Mouse (Mus musculus) G1E (cell line): ENCODE data around the gene Rpl36. TPM values are rescaled to one million over a fixed set of nuclear protein-coding genes. Genes with fewer than 3 reads are reported as not detected.

Experiments used
- ATAC-seq: 2 replicates; pipeline ENCODE4 v1.8.0; 2016; ENCODE audit warnings: mild to moderate bottlenecking; ENCODE audit not compliant: insufficient number of reproducible peaks, poor library complexity, low FRiP score, severe bottlenecking; ENCODE audit errors: extremely low read depth
- DNase-seq: peaks from one replicate; pipeline ENCODE4 v3.0.0; 2012; ENCODE audit warnings: low spot score
- H3K27me3 ChIP-seq: 2 replicates; pipeline ENCODE4 v1.6.1; 2012; ENCODE audit warnings: mild to moderate bottlenecking, low read length, inconsistent platforms; ENCODE audit not compliant: insufficient read depth
- H3K36me3 ChIP-seq: replicated peaks from 2 replicates; pipeline ENCODE3; 2012; ENCODE audit warnings: mild to moderate bottlenecking, inconsistent platforms
- H3K4me1 ChIP-seq: 2 replicates; pipeline ENCODE4 v1.6.1; 2012; ENCODE audit warnings: low read depth, low read length, inconsistent platforms, mixed read lengths; ENCODE audit not compliant: insufficient read depth
- H3K4me3 ChIP-seq: 2 replicates; pipeline ENCODE4 v1.5.1; 2012; ENCODE audit warnings: low read depth, mild to moderate bottlenecking, inconsistent platforms, low read length, moderate library complexity, mixed read lengths
- H3K9me3 ChIP-seq: replicated peaks from 2 replicates; pipeline ENCODE4 v1.6.1; 2012; ENCODE audit warnings: inconsistent platforms
- CTCF ChIP-seq: IDR thresholded peaks from 2 replicates; pipeline ENCODE4 v1.5.1; 2012; ENCODE audit warnings: low read depth, low read length, inconsistent platforms, mixed read lengths
- GATA1 ChIP-seq: IDR thresholded peaks from 2 replicates; pipeline ENCODE4 v1.6.1; 2012; ENCODE audit warnings: borderline replicate concordance, low read length, inconsistent platforms, mixed read lengths
- GATA2 ChIP-seq: IDR thresholded peaks from 2 replicates; pipeline ENCODE4 v1.6.1; 2012; ENCODE audit warnings: low read depth, low read length, inconsistent platforms, borderline replicate concordance
- POLR2AphosphoS5 ChIP-seq: IDR thresholded peaks from 2 replicates; pipeline ENCODE4 v1.6.1; 2012; ENCODE audit warnings: low read depth, low read length, inconsistent platforms; ENCODE audit not compliant: insufficient replicate concordance
- TAL1 ChIP-seq: conservative IDR thresholded peaks from 2 replicates; pipeline ENCODE4 v1.6.1; 2012; ENCODE audit warnings: low read depth, low read length, inconsistent platforms, mixed read lengths
- polyA plus RNA-seq: library from polyadenylated mRNA; stranded (reverse); fragments of >175 nt; gene quantifications from 2 replicates; pipeline ENCODE4 v1.2.3, GENCODE M21; 2012
- total RNA-seq, 2 experiments: library from RNA; stranded (forward) in 1 of 2; stranded (reverse) in 1 of 2; fragments of 200-1000 nt in 1 of 2; fragments of >200 nt in 1 of 2; fragmentation: Nextera tagmentation in 1 of 2; gene quantifications; 2 replicates each; pipeline ENCODE4 v1.2.3; 2014 to 2017

Gene Rpl36
- total and polyA plus RNA-seq, 3 experiments = 1,885 to 9,624 (median 2,574) TPM

DNA sequence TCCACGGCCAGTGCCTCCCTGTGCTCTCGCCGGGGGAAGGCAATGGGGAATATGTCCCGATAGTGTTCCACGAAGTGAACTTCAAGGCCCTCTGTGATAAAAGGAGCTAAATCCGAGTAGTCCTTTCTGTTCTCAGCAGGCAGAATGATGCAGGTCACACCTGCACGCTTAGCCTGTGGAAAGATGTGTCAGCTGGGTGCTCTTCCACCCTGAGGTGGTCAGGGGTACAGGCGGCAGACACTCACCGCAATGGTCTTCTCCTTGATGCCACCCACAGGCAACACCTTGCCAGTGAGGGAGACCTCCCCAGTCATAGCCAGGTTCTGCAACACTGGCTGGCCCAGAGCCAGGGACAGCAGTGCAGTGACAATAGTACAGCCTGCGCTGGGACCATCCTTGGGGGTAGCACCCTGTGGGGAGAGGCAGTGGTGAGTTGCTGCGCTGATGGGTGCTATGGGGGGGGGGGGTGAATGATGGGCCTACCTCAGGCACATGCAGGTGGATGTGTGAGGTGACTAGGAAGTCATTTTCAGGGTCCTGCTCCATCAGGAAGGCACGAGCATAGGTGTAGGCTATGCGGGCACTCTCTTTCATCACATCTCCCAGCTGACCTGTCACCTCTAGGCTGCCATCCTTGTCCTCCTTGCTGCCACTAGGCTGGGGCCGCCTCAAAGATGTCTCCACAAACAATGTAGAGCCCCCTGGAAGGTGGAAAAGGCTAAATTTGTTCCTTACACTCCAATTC is 1.3 kb downstream of the Rpl36 start:
- TF ChIP-seq GATA1 (no peak), TAL1 (no peak), GATA2 (no peak), POLR2AphosphoS5 (peak; percentile 94; the same call in 1 of the 2 replicates), CTCF (no peak)
- Histone ChIP-seq H3K4me1 (peaks cover 82% of the 10 kb centered on the region), H3K4me3 (peak overlapping the region; percentile 88)

DNA sequence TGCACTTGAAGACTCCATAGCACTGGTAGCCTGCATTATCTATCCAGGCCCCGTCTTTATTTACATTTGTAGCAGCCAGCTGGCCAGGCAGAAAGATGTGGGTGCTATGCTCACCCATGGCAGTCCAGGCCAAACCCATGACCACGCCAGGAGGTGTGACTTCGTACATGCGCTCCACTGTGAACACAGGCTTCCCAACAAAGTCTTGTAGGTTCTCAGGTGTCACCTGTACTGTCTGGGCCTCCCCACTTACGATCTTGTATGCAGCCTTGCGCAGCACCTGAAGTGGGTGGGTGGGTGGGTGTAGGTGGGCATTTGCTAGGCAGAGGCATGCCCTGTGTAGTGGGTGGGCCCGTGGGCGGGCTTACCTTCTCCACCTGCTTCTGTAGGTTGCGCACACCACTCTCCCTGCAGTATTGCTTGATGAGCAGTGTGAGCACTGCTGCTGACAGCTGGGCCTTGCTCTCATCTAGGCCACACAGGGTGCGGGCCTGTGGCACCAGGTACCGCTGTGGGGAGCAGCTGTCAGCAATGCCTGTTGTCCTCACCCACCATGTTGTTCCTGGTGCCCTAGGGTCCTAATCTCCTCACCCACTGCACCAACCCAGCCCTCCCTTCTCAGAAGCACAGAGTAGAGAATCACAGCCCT is 2.0 kb downstream of the Rpl36 start:
- peak; percentile 26 for DNase-seq
- Histone ChIP-seq H3K4me1 (peaks cover 85% of the 10 kb centered on the region), H3K9me3 (no peaks in the 10 kb centered on the region), H3K36me3 (peaks cover 82% of the 10 kb centered on the region), H3K4me3 (peak overlapping the region; percentile 88), H3K27me3 (no peaks in the 10 kb centered on the region)
- TF ChIP-seq CTCF (no peak), GATA2 (no peak), GATA1 (no peak), TAL1 (no peak), POLR2AphosphoS5 (no peak; the same call in 1 of the 2 replicates)
- no peak for ATAC-seq

More for the DNA sequence above, 1.3 kb downstream of the Rpl36 start:
- H3K27me3 ChIP-seq = no peaks in the 10 kb centered on the region
- H3K36me3 ChIP-seq = peaks cover 75% of the 10 kb centered on the region
- H3K9me3 ChIP-seq = no peaks in the 10 kb centered on the region
- DNase-seq (peak; percentile 51), ATAC-seq (no peak)

- H3K4me1 ChIP-seq = peaks cover 85% of the 10 kb centered on the region
- DNase-seq (no peak), ATAC-seq (no peak)
- H3K9me3 ChIP-seq = no peaks in the 10 kb centered on the region
- H3K27me3 ChIP-seq = no peaks in the 10 kb centered on the region
- H3K36me3 ChIP-seq = peaks cover 85% of the 10 kb centered on the region
- TF ChIP-seq GATA1 = no peak
- TF ChIP-seq TAL1 = no peak
- no peak for TF ChIP-seq CTCF
- TF ChIP-seq GATA2 = no peak
- TF ChIP-seq POLR2AphosphoS5 = 0 out of 2 replicates have a peak, but pooled peaks have one; percentile 88
- H3K4me3 ChIP-seq = peak overlapping the region; percentile 88
These were observed 2.6 kb downstream of the Rpl36 start for GRCm38 (mm10) chr17:56615792-56616191.

GRCm38 (mm10) chr17:56616725-56617124 is 3.5 kb downstream of the Rpl36 start:
- Histone ChIP-seq H3K4me1 (peaks cover 79% of the 10 kb centered on the region), H3K27me3 (no peaks in the 10 kb centered on the region), H3K4me3 (peak overlapping the region; percentile 88; the same call in 1 of the 2 replicates), H3K36me3 (peaks cover 86% of the 10 kb centered on the region), H3K9me3 (no peaks in the 10 kb centered on the region)
- TF ChIP-seq GATA2 (no peak), POLR2AphosphoS5 (0 out of 2 replicates have a peak, but pooled peaks have one; percentile 55), TAL1 (no peak), GATA1 (no peak), CTCF (no peak)
- DNase-seq = no peak
- ATAC-seq = no peak

DNA sequence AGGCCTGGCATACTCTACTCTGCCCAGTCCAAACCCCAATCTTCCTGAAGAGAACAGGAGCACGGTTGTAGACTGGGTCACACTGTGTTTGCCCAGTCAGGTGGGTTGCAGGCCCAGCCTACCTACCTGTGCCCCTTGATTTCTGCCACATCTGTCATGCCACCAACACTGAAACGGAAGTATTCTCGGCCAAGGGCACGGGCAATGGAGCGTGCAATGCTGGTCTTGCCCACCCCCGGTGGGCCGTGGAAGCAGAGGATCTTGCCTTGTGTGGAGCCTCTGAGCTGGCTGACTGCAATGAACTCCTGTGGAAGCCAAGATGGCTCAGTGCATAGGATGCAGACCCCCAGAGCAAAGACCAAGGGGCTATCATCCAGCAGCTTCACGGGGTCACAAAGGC is 4.4 kb downstream of the Rpl36 start:
- Histone ChIP-seq H3K4me1 (peaks cover 76% of the 10 kb centered on the region), H3K27me3 (no peaks in the 10 kb centered on the region), H3K36me3 (peaks cover 90% of the 10 kb centered on the region), H3K9me3 (no peaks in the 10 kb centered on the region), H3K4me3 (no peak overlapping the region)
- TF ChIP-seq GATA1 (no peak), POLR2AphosphoS5 (no peak), CTCF (no peak), GATA2 (no peak), TAL1 (no peak)
- no peak for ATAC-seq
- no peak for DNase-seq

DNA sequence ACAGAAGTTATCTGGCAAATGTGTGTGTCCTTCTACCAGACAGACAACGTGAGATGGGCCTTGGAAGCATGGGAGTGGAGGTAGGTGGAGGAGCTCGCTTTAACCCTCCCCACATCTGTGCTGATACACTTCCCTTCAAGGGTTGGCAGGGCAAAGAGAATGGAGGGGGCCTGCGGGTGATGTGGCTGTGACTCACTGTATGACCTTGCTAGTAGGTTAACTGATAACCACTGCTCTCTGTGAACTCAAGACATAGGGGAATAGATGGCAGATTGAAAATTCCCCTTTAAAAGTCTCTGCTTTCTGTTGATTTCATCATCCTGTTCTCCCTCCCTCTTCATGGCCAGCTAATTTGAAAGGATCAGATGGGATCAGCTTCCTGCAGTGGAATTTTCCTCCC is 12.3 kb downstream of the Rpl36 start:
- H3K9me3 ChIP-seq = no peaks in the 10 kb centered on the region
- peak; percentile 23; the same call in 1 of the 2 replicates for ATAC-seq
- peaks cover 53% of the 10 kb centered on the region for H3K4me1 ChIP-seq
- no peak for TF ChIP-seq GATA2
- TF ChIP-seq GATA1 = no peak
- TF ChIP-seq POLR2AphosphoS5 = no peak
- TF ChIP-seq TAL1 = no peak
- TF ChIP-seq CTCF = no peak
- no peak for DNase-seq
- H3K36me3 ChIP-seq = peaks cover 49% of the 10 kb centered on the region
- H3K4me3 ChIP-seq = peak overlapping the region; percentile 94
- H3K27me3 ChIP-seq = no peaks in the 10 kb centered on the region; the same call in 1 of the 2 replicates
